Comparison of ENCODE assay signal across 23 mouse cellular contexts in genomic region chr9:97173230-97173951, GRCm38 (mm10).
"Had no signal": no experiment of that assay in that cellular context is flagged by ENCODE, and none has a peak within 500 bp of the region (broad histone marks: within the 10 kb centered on the region; RNA-seq: fewer than 3 reads in every experiment).

No protein-coding gene starts in this region.

- H3K36me3 ChIP-seq: heart, embryonic 13.5 days; heart, embryonic 15.5 days; hindbrain, embryonic 13.5 days; hindbrain, embryonic 15.5 days; limb, embryonic 13.5 days; limb, embryonic 15.5 days; liver, embryonic 12.5 days had no signal

- H3K27me3 ChIP-seq: heart, embryonic 13.5 days; heart, embryonic 15.5 days; hindbrain, embryonic 13.5 days; hindbrain, embryonic 15.5 days; limb, embryonic 13.5 days; limb, embryonic 15.5 days had no signal

- ATAC-seq: hindbrain, postnatal 0 days; intestine, embryonic 16.5 days; liver, embryonic 12.5 days had no signal

- DNase-seq: gastrocnemius, postnatal 14 days; gastrocnemius, postnatal 36 days; heart, adult 18-20 months; heart, postnatal 14 days; heart, postnatal 36 days; kidney, adult 11 months; kidney, adult 8-10 months; kidney, postnatal 10 days; kidney, postnatal 36 days; layer of hippocampus, adult 9-11 months; layer of hippocampus, postnatal 36 days; left cerebral cortex, postnatal 4 days had no signal

- H3K4me3 ChIP-seq: heart, embryonic 13.5 days; heart, embryonic 15.5 days; hindbrain, embryonic 13.5 days; hindbrain, embryonic 15.5 days; limb, embryonic 13.5 days; limb, embryonic 15.5 days; liver, embryonic 12.5 days had no signal

- H3K4me1 ChIP-seq: heart, embryonic 13.5 days; heart, embryonic 15.5 days; hindbrain, embryonic 13.5 days; hindbrain, embryonic 15.5 days; limb, embryonic 13.5 days; limb, embryonic 15.5 days; liver, embryonic 12.5 days had no signal

- H3K9ac ChIP-seq: heart, embryonic 13.5 days; heart, embryonic 15.5 days; hindbrain, embryonic 13.5 days; hindbrain, embryonic 15.5 days; limb, embryonic 13.5 days; limb, embryonic 15.5 days; liver, embryonic 12.5 days; liver, embryonic 14.5 days had no signal

- H3K4me2 ChIP-seq: heart, embryonic 11.5 days; heart, embryonic 13.5 days; heart, embryonic 15.5 days; hindbrain, embryonic 13.5 days; hindbrain, embryonic 15.5 days; limb, embryonic 13.5 days; limb, embryonic 15.5 days; liver, embryonic 12.5 days had no signal

- H3K27ac ChIP-seq: heart, embryonic 13.5 days; heart, embryonic 15.5 days; hindbrain, embryonic 13.5 days; hindbrain, embryonic 15.5 days; hindbrain, postnatal 0 days; limb, embryonic 13.5 days; limb, embryonic 15.5 days; liver, embryonic 12.5 days; liver, embryonic 14.5 days had no signal

- H3K9me3 ChIP-seq: heart, embryonic 13.5 days; heart, embryonic 15.5 days; hindbrain, embryonic 13.5 days; hindbrain, embryonic 15.5 days; limb, embryonic 13.5 days; limb, embryonic 15.5 days; liver, embryonic 12.5 days had no signal
